In genomic region chr7:64050246-64050645, GRCm38 (mm10) we compare ENCODE assay signal across 9 mouse cellular contexts.
DNase-seq lines count a peak whose midpoint lies in the region; ATAC-seq and TF ChIP-seq lines count a peak whose summit lies in the region.
"Had no signal": no experiment of that assay in that cellular context is flagged by ENCODE, and none has a peak within 500 bp of the region (broad histone marks: within the 10 kb centered on the region; RNA-seq: fewer than 3 reads in every experiment).

No protein-coding gene starts in this region.

- H3K27ac ChIP-seq in midbrain, embryonic 10.5 days (replicated peaks), result peak overlapping the region; percentile 93; the same call in 1 of the 2 replicates
- no peak overlapping the region for H3K27ac ChIP-seq in midbrain, postnatal 0 days (ENCODE audit: low read depth, low read length)
- H3K27ac ChIP-seq in heart, embryonic 10.5 days, result peak overlapping the region; percentile 97
- no peak overlapping the region for H3K27ac ChIP-seq in midbrain, embryonic 13.5 days
- no peak overlapping the region for H3K27ac ChIP-seq in midbrain, embryonic 15.5 days

- no peak overlapping the region for H3K4me2 ChIP-seq in midbrain, postnatal 0 days (ENCODE audit: low read depth, low read length, poor library complexity, severe bottlenecking)
- H3K4me2 ChIP-seq in midbrain, embryonic 13.5 days (replicated peaks), result no peak overlapping the region
- no peak overlapping the region for H3K4me2 ChIP-seq in midbrain, embryonic 15.5 days
- H3K4me2 ChIP-seq: limb, embryonic 15.5 days had no signal

- no peak overlapping the region for H3K9ac ChIP-seq in midbrain, postnatal 0 days (replicated peaks; ENCODE audit: low read length, poor library complexity, severe bottlenecking)
- no peak overlapping the region for H3K9ac ChIP-seq in midbrain, embryonic 13.5 days (replicated peaks)
- H3K9ac ChIP-seq in midbrain, embryonic 15.5 days, result no peak overlapping the region
- H3K9ac ChIP-seq: limb, embryonic 15.5 days had no signal

- no peak for TF ChIP-seq CTCF in midbrain, postnatal 0 days (IDR thresholded peaks at IDR 0.05)

- no peak for ATAC-seq in midbrain, postnatal 0 days (ENCODE audit: low FRiP score)
- no peak for ATAC-seq in midbrain, embryonic 13.5 days
- no peak for ATAC-seq in midbrain, embryonic 15.5 days (replicated peaks)

- no peak overlapping the region for H3K4me3 ChIP-seq in midbrain, embryonic 10.5 days
- H3K4me3 ChIP-seq in midbrain, postnatal 0 days (ENCODE audit: low read depth, low read length), result no peak overlapping the region
- H3K4me3 ChIP-seq in heart, embryonic 10.5 days, result no peak overlapping the region
- no peak overlapping the region for H3K4me3 ChIP-seq in midbrain, embryonic 13.5 days (replicated peaks)
- no peak overlapping the region for H3K4me3 ChIP-seq in midbrain, embryonic 15.5 days
- H3K4me3 ChIP-seq: limb, embryonic 15.5 days had no signal

- no peaks in the 10 kb centered on the region for H3K36me3 ChIP-seq in midbrain, embryonic 10.5 days
- no peaks in the 10 kb centered on the region for H3K36me3 ChIP-seq in midbrain, postnatal 0 days (ENCODE audit: insufficient read depth, low read length)
- H3K36me3 ChIP-seq in heart, embryonic 10.5 days, result no peaks in the 10 kb centered on the region
- H3K36me3 ChIP-seq in midbrain, embryonic 13.5 days, result no peaks in the 10 kb centered on the region
- H3K36me3 ChIP-seq in midbrain, embryonic 15.5 days (replicated peaks), result no peaks in the 10 kb centered on the region
- H3K36me3 ChIP-seq: limb, embryonic 15.5 days had no signal

- H3K27me3 ChIP-seq in midbrain, embryonic 10.5 days (ENCODE audit: low read depth, poor library complexity, severe bottlenecking), result peaks cover 6% of the 10 kb centered on the region; the same call in 1 of the 2 replicates
- H3K27me3 ChIP-seq in midbrain, postnatal 0 days (ENCODE audit: insufficient read depth, low read length), result no peaks in the 10 kb centered on the region
- H3K27me3 ChIP-seq in heart, embryonic 10.5 days (ENCODE audit: insufficient read depth, poor library complexity, severe bottlenecking), result no peaks in the 10 kb centered on the region
- H3K27me3 ChIP-seq in midbrain, embryonic 13.5 days, result no peaks in the 10 kb centered on the region
- no peaks in the 10 kb centered on the region for H3K27me3 ChIP-seq in midbrain, embryonic 15.5 days (replicated peaks)
- H3K27me3 ChIP-seq: limb, embryonic 15.5 days had no signal

- H3K9me3 ChIP-seq in midbrain, embryonic 10.5 days (replicated peaks), result no peaks in the 10 kb centered on the region
- no peaks in the 10 kb centered on the region for H3K9me3 ChIP-seq in midbrain, postnatal 0 days (ENCODE audit: low read length)
- no peaks in the 10 kb centered on the region for H3K9me3 ChIP-seq in heart, embryonic 10.5 days
- H3K9me3 ChIP-seq in midbrain, embryonic 13.5 days, result no peaks in the 10 kb centered on the region
- H3K9me3 ChIP-seq in midbrain, embryonic 15.5 days, result no peaks in the 10 kb centered on the region
- H3K9me3 ChIP-seq: limb, embryonic 15.5 days had no signal

- 86% methylated on average over 5 of the region's 5 CpGs for WGBS in midbrain, embryonic 10.5 days
- 63% methylated on average over 5 of the region's 5 CpGs for WGBS in midbrain, postnatal 0 days
- WGBS in heart, embryonic 10.5 days, result 70% methylated on average over 5 of the region's 5 CpGs
- 82% methylated on average over 5 of the region's 5 CpGs for WGBS in midbrain, embryonic 13.5 days
- 76% methylated on average over 5 of the region's 5 CpGs for WGBS in midbrain, embryonic 15.5 days

- peak; percentile 64 to 78 for DNase-seq in cerebellum, postnatal 10 days
- no peak for DNase-seq in cerebellum, adult 11 months
- no peak for DNase-seq in midbrain, embryonic 10.5 days (ENCODE audit: low spot score)
- DNase-seq in midbrain, postnatal 0 days (ENCODE audit: low spot score), result no peak
- no peak for DNase-seq in heart, embryonic 10.5 days (ENCODE audit: low spot score)
- peak; percentile 60 for DNase-seq in lung, postnatal 14 days

- H3K4me1 ChIP-seq in midbrain, embryonic 10.5 days, result peaks cover 25% of the 10 kb centered on the region
- peaks cover 8% of the 10 kb centered on the region; the same call in 1 of the 2 replicates for H3K4me1 ChIP-seq in midbrain, postnatal 0 days (ENCODE audit: insufficient read depth, low read length)
- peaks cover 39% of the 10 kb centered on the region for H3K4me1 ChIP-seq in heart, embryonic 10.5 days
- H3K4me1 ChIP-seq in midbrain, embryonic 13.5 days (replicated peaks), result peaks cover 17% of the 10 kb centered on the region
- peaks cover 16% of the 10 kb centered on the region for H3K4me1 ChIP-seq in midbrain, embryonic 15.5 days

Comparison
In these comparisons a context has a peak if more than half of its experiments do, and no peak if none do; other contexts are left out.
1. DNase-seq: peak in cerebellum, postnatal 10 days (2 of 2) and lung, postnatal 14 days (single experiment); none in cerebellum, adult 11 months (single experiment), midbrain, embryonic 10.5 days (single experiment), midbrain, postnatal 0 days (single experiment) and heart, embryonic 10.5 days (single experiment).
2. H3K27ac ChIP-seq: peak in midbrain, embryonic 10.5 days (single experiment) and heart, embryonic 10.5 days (single experiment); none in midbrain, postnatal 0 days (single experiment), midbrain, embryonic 13.5 days (single experiment) and midbrain, embryonic 15.5 days (single experiment).